Mouse (Mus musculus): ENCODE measurements at regions not wholly inside any gene's neighbourhood (a gene's known extent, or its start where the extent isn't known, plus 50 kb on each side); places are given as distances from the start of the nearest gene placed in this dataset.
"Not testable (repeated sequence)": the region's sequence is repeated elsewhere in the genome, so short reads cannot be mapped to it uniquely, and the experiment has no call there.

DNA sequence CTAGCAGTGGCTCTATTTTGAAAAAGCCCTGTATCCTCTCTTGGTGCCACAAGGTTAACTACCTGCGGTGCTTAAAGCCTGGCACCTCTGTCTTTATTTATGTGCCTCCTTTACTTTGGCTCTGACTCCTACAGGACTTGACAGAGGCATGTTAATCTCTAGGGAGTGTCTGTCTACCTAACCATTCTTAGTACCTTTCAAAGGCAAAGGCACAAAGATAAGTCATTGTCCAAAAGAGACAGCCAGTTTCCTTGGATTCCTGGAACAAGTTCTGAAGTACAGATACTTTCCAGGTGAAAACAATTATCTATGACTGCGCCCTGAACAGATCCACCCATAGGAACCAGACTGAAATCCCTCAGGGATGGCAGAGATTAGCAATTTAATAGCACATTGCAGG lies 421.2 kb upstream of the Tbl1xr1 start:
- no peak overlapping the region for H3K27ac ChIP-seq (ENCODE audit: insufficient read depth, low read length)
- no peaks in the 10 kb centered on the region for H3K27me3 ChIP-seq (ENCODE audit: control insufficient read depth, insufficient read depth, low read length)
- no peaks in the 10 kb centered on the region for H3K4me1 ChIP-seq (ENCODE audit: control insufficient read depth, insufficient read depth, insufficient read length)
- TF ChIP-seq POLR2A (IDR thresholded peaks at IDR 0.05; ENCODE audit: low read depth, low read length): no peak
- no peak for TF ChIP-seq CTCF (IDR thresholded peaks at IDR 0.05; ENCODE audit: extremely low read depth, insufficient read depth, insufficient read length, insufficient replicate concordance)
- no peak overlapping the region for H3K4me3 ChIP-seq (ENCODE audit: extremely low read depth, insufficient read depth, insufficient read length)
- WGBS: 90% methylated on average over 2 of the region's 2 CpGs
- no peak for DNase-seq (ENCODE audit: low read depth in 1 of 2, low spot score in 2 of 2)
- H3K36me3 ChIP-seq (ENCODE audit: control insufficient read depth, insufficient read depth, low read length): no peaks in the 10 kb centered on the region

- no peaks in the 10 kb centered on the region for H3K36me3 ChIP-seq (ENCODE audit: control insufficient read depth, insufficient read depth, low read length)
- no peak overlapping the region for H3K27ac ChIP-seq (ENCODE audit: insufficient read depth, low read length)
- DNase-seq (ENCODE audit: low read depth in 1 of 2, low spot score in 2 of 2): no peak
- TF ChIP-seq CTCF (IDR thresholded peaks at IDR 0.05; ENCODE audit: extremely low read depth, insufficient read depth, insufficient read length, insufficient replicate concordance) (no peak), POLR2A (IDR thresholded peaks at IDR 0.05; ENCODE audit: low read depth, low read length) (no peak)
- no peaks in the 10 kb centered on the region for H3K4me1 ChIP-seq (ENCODE audit: control insufficient read depth, insufficient read depth, insufficient read length)
- WGBS: 79% methylated on average over 5 of the region's 5 CpGs
- no peaks in the 10 kb centered on the region for H3K27me3 ChIP-seq (ENCODE audit: control insufficient read depth, insufficient read depth, low read length)
- H3K4me3 ChIP-seq (ENCODE audit: extremely low read depth, insufficient read depth, insufficient read length): no peak overlapping the region
Measured at GRCm38 (mm10) chr3:21667349-21668143, 408.9 kb upstream of the Tbl1xr1 start.

DNA sequence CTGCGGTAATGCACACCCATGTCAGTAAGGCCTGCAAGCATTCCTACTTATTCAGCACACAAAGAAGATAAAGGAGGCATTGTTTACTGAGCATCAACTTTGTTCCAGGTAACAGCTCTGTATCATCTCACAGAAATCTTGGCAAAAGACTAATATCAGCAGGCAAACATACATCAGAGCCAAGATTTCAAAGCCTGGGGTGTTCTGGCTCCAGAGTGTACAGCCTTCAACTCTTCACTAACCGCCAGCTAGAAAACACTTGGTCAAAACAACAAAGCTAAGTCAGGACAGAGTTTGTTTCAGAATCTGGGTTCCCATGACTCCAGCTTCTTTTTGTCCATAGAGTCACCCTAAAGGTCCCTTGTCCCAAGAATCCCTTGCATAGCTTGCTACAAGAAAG lies 404.6 kb upstream of the Tbl1xr1 start:
- no peak for DNase-seq (ENCODE audit: low read depth in 1 of 2, low spot score in 2 of 2)
- H3K27me3 ChIP-seq (ENCODE audit: control insufficient read depth, insufficient read depth, low read length): no peaks in the 10 kb centered on the region
- no peak overlapping the region for H3K27ac ChIP-seq (ENCODE audit: insufficient read depth, low read length)
- H3K4me3 ChIP-seq (ENCODE audit: extremely low read depth, insufficient read depth, insufficient read length): no peak overlapping the region
- H3K4me1 ChIP-seq (ENCODE audit: control insufficient read depth, insufficient read depth, insufficient read length): no peaks in the 10 kb centered on the region
- TF ChIP-seq CTCF (IDR thresholded peaks at IDR 0.05; ENCODE audit: extremely low read depth, insufficient read depth, insufficient read length, insufficient replicate concordance) (no peak), POLR2A (IDR thresholded peaks at IDR 0.05; ENCODE audit: low read depth, low read length) (no peak)
- no peaks in the 10 kb centered on the region for H3K36me3 ChIP-seq (ENCODE audit: control insufficient read depth, insufficient read depth, low read length)
- WGBS: 95% methylated on average over 2 of the region's 2 CpGs

GRCm38 (mm10) chr3:21672492-21672891 lies 404.0 kb upstream of the Tbl1xr1 start:
- TF ChIP-seq POLR2A (IDR thresholded peaks at IDR 0.05; ENCODE audit: low read depth, low read length) (no peak), CTCF (IDR thresholded peaks at IDR 0.05; ENCODE audit: extremely low read depth, insufficient read depth, insufficient read length, insufficient replicate concordance) (no peak)
- Histone ChIP-seq H3K4me1 (ENCODE audit: control insufficient read depth, insufficient read depth, insufficient read length) (no peaks in the 10 kb centered on the region), H3K27ac (ENCODE audit: insufficient read depth, low read length) (no peak overlapping the region), H3K4me3 (ENCODE audit: extremely low read depth, insufficient read depth, insufficient read length) (no peak overlapping the region), H3K36me3 (ENCODE audit: control insufficient read depth, insufficient read depth, low read length) (no peaks in the 10 kb centered on the region), H3K27me3 (ENCODE audit: control insufficient read depth, insufficient read depth, low read length) (no peaks in the 10 kb centered on the region)
- no peak for DNase-seq (ENCODE audit: low read depth in 1 of 2, low spot score in 2 of 2)
- 64% methylated on average over 2 of the region's 2 CpGs for WGBS

- H3K4me3 ChIP-seq (ENCODE audit: extremely low read depth, insufficient read depth, insufficient read length): no peak overlapping the region
- no peak for DNase-seq (ENCODE audit: low read depth in 1 of 2, low spot score in 2 of 2)
- H3K4me1 ChIP-seq (ENCODE audit: control insufficient read depth, insufficient read depth, insufficient read length): no peaks in the 10 kb centered on the region
- WGBS: 92% methylated on average over 2 of the region's 2 CpGs
- no peak for TF ChIP-seq CTCF (IDR thresholded peaks at IDR 0.05; ENCODE audit: extremely low read depth, insufficient read depth, insufficient read length, insufficient replicate concordance)
- TF ChIP-seq POLR2A (IDR thresholded peaks at IDR 0.05; ENCODE audit: low read depth, low read length): no peak
- no peaks in the 10 kb centered on the region for H3K27me3 ChIP-seq (ENCODE audit: control insufficient read depth, insufficient read depth, low read length)
- no peaks in the 10 kb centered on the region for H3K36me3 ChIP-seq (ENCODE audit: control insufficient read depth, insufficient read depth, low read length)
- no peak overlapping the region for H3K27ac ChIP-seq (ENCODE audit: insufficient read depth, low read length)
Measured at GRCm38 (mm10) chr3:21673466-21673865, 403.0 kb upstream of the Tbl1xr1 start.

- H3K27me3 ChIP-seq (ENCODE audit: control insufficient read depth, insufficient read depth, low read length): no peaks in the 10 kb centered on the region
- no peak overlapping the region for H3K4me3 ChIP-seq (ENCODE audit: extremely low read depth, insufficient read depth, insufficient read length)
- TF ChIP-seq POLR2A (IDR thresholded peaks at IDR 0.05; ENCODE audit: low read depth, low read length) (no peak), CTCF (IDR thresholded peaks at IDR 0.05; ENCODE audit: extremely low read depth, insufficient read depth, insufficient read length, insufficient replicate concordance) (no peak)
- no peak overlapping the region for H3K27ac ChIP-seq (ENCODE audit: insufficient read depth, low read length)
- no peaks in the 10 kb centered on the region for H3K4me1 ChIP-seq (ENCODE audit: control insufficient read depth, insufficient read depth, insufficient read length)
- no peaks in the 10 kb centered on the region for H3K36me3 ChIP-seq (ENCODE audit: control insufficient read depth, insufficient read depth, low read length)
- no peak for DNase-seq (ENCODE audit: low read depth in 1 of 2, low spot score in 2 of 2)
Measured at GRCm38 (mm10) chr3:21678265-21678664, 398.2 kb upstream of the Tbl1xr1 start.

DNA sequence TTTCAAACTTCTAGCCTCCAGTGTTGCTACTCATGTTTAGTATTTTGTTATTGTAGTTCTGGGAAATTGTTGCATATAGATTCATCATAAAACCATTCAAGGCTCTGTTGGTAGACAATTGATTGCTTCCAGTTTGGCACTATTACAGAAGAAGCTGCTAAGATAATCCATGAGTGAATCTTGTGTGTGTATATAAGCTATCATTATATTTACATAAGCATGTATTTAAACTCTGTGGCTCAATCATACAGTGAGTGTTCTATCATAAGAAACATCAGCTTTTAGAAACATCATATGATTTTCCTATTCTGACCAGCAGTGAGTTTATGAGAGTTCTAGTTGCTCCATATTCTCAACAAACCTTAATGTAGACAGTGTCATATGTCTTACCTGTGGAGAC lies 397.7 kb upstream of the Tbl1xr1 start:
- no peak for DNase-seq (ENCODE audit: low read depth in 1 of 2, low spot score in 2 of 2)
- TF ChIP-seq CTCF (IDR thresholded peaks at IDR 0.05; ENCODE audit: extremely low read depth, insufficient read depth, insufficient read length, insufficient replicate concordance) (no peak), POLR2A (IDR thresholded peaks at IDR 0.05; ENCODE audit: low read depth, low read length) (no peak)
- Histone ChIP-seq H3K27ac (ENCODE audit: insufficient read depth, low read length) (no peak overlapping the region), H3K4me3 (ENCODE audit: extremely low read depth, insufficient read depth, insufficient read length) (no peak overlapping the region), H3K27me3 (ENCODE audit: control insufficient read depth, insufficient read depth, low read length) (no peaks in the 10 kb centered on the region), H3K36me3 (ENCODE audit: control insufficient read depth, insufficient read depth, low read length) (no peaks in the 10 kb centered on the region), H3K4me1 (ENCODE audit: control insufficient read depth, insufficient read depth, insufficient read length) (no peaks in the 10 kb centered on the region)

DNA sequence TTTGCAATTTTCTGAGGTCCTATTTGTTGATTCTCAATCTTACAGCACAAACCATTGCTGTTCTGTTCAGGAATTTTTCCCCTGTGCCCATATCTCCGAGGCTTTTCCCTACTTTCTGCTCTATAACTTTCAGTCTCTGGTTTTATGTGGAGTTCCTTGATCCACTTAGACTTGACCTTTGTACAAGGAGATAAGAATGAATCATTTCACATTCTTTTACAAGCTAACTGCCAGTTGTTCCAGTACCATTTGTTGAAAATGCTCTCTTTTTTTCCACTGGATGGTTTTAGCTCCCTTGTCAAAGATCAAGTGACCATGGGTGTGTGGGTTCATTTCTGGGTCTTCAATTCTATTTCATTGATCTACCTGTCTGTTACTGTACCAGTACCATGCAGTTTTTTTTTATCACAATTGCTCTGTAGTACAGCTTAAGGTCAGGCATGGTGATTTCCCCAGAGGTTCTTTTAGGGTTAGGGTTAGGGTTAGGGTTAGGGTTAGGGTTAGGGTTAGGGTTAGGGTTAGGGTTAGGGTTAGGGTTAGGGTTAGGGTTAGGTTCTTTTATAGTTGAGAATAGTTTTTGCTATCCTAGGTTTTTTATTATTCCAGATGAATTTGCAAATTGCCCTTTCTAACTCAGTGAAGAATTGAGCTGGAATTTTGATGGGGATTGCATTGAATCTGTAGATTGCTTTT lies 378.3 kb upstream of the Tbl1xr1 start:
- H3K36me3 ChIP-seq (ENCODE audit: control insufficient read depth, insufficient read depth, low read length); H3K27me3 ChIP-seq (ENCODE audit: control insufficient read depth, insufficient read depth, low read length); DNase-seq (ENCODE audit: low read depth in 1 of 2, low spot score in 2 of 2); H3K4me1 ChIP-seq (ENCODE audit: control insufficient read depth, insufficient read depth, insufficient read length); H3K4me3 ChIP-seq (ENCODE audit: extremely low read depth, insufficient read depth, insufficient read length); H3K27ac ChIP-seq (ENCODE audit: insufficient read depth, low read length): not testable (repeated sequence)
- 74% methylated on average over 1 of the region's 1 CpGs for WGBS

All from spleen, adult 2 months (tissue).